Mouse (Mus musculus): ENCODE measurements at regions not wholly inside any gene's neighbourhood (a gene's known extent, or its start where the extent isn't known, plus 50 kb on each side); places are given as distances from the start of the nearest gene placed in this dataset.

- Histone ChIP-seq H3K4me1 (ENCODE audit: control insufficient read depth, insufficient read depth, low read length) (no peaks in the 10 kb centered on the region), H3K4me3 (ENCODE audit: insufficient read depth, low read length) (no peak overlapping the region), H3K27ac (ENCODE audit: insufficient read depth, low read length) (no peak overlapping the region)
- TF ChIP-seq CTCF (IDR thresholded peaks at IDR 0.05; ENCODE audit: extremely low read depth, insufficient read depth, low read length) (no peak), POLR2A (IDR thresholded peaks at IDR 0.05; ENCODE audit: extremely low read depth, insufficient read depth, low read length) (no peak)
These were observed 114.1 kb upstream of the Krr1 start for GRCm38 (mm10) chr10:111858403-111858802.

- no peak overlapping the region for H3K4me3 ChIP-seq (ENCODE audit: insufficient read depth, low read length)
- no peak overlapping the region for H3K27ac ChIP-seq (ENCODE audit: insufficient read depth, low read length)
- TF ChIP-seq POLR2A (IDR thresholded peaks at IDR 0.05; ENCODE audit: extremely low read depth, insufficient read depth, low read length) (no peak), CTCF (IDR thresholded peaks at IDR 0.05; ENCODE audit: extremely low read depth, insufficient read depth, low read length) (no peak)
- H3K4me1 ChIP-seq (ENCODE audit: control insufficient read depth, insufficient read depth, low read length), result no peaks in the 10 kb centered on the region
These were observed 107.1 kb upstream of the Krr1 start for GRCm38 (mm10) chr10:111865286-111865830.

- H3K27ac ChIP-seq (ENCODE audit: insufficient read depth, low read length), result no peak overlapping the region
- no peak for TF ChIP-seq POLR2A (IDR thresholded peaks at IDR 0.05; ENCODE audit: extremely low read depth, insufficient read depth, low read length)
- TF ChIP-seq CTCF (IDR thresholded peaks at IDR 0.05; ENCODE audit: extremely low read depth, insufficient read depth, low read length), result no peak
- no peak overlapping the region for H3K4me3 ChIP-seq (ENCODE audit: insufficient read depth, low read length)
- no peaks in the 10 kb centered on the region for H3K4me1 ChIP-seq (ENCODE audit: control insufficient read depth, insufficient read depth, low read length)
These were observed 105.4 kb upstream of the Krr1 start for GRCm38 (mm10) chr10:111867102-111867501.

GRCm38 (mm10) chr10:111867538-111867937 is 104.9 kb upstream of the Krr1 start:
- no peak for TF ChIP-seq POLR2A (IDR thresholded peaks at IDR 0.05; ENCODE audit: extremely low read depth, insufficient read depth, low read length)
- no peak for TF ChIP-seq CTCF (IDR thresholded peaks at IDR 0.05; ENCODE audit: extremely low read depth, insufficient read depth, low read length)
- no peak overlapping the region for H3K27ac ChIP-seq (ENCODE audit: insufficient read depth, low read length)
- H3K4me3 ChIP-seq (ENCODE audit: insufficient read depth, low read length), result no peak overlapping the region
- H3K4me1 ChIP-seq (ENCODE audit: control insufficient read depth, insufficient read depth, low read length), result no peaks in the 10 kb centered on the region

GRCm38 (mm10) chr10:111880354-111880753 is 92.1 kb upstream of the Krr1 start:
- no peak for TF ChIP-seq POLR2A (IDR thresholded peaks at IDR 0.05; ENCODE audit: extremely low read depth, insufficient read depth, low read length)
- TF ChIP-seq CTCF (IDR thresholded peaks at IDR 0.05; ENCODE audit: extremely low read depth, insufficient read depth, low read length), result no peak

GRCm38 (mm10) chr10:111881339-111882211 is 90.9 kb upstream of the Krr1 start:
- no peak overlapping the region for H3K4me3 ChIP-seq (ENCODE audit: insufficient read depth, low read length)
- no peak for TF ChIP-seq CTCF (IDR thresholded peaks at IDR 0.05; ENCODE audit: extremely low read depth, insufficient read depth, low read length)
- TF ChIP-seq POLR2A (IDR thresholded peaks at IDR 0.05; ENCODE audit: extremely low read depth, insufficient read depth, low read length), result no peak
- 0 out of 2 replicates have a peak, but pooled peaks cover 1% of the 10 kb centered on the region for H3K4me1 ChIP-seq (ENCODE audit: control insufficient read depth, insufficient read depth, low read length)
- no peak overlapping the region for H3K27ac ChIP-seq (ENCODE audit: insufficient read depth, low read length)

More at GRCm38 (mm10) chr10:111880354-111880753, 92.1 kb upstream of the Krr1 start:
- Histone ChIP-seq H3K4me1 (ENCODE audit: control insufficient read depth, insufficient read depth, low read length) (0 out of 2 replicates have a peak, but pooled peaks cover 1% of the 10 kb centered on the region), H3K4me3 (ENCODE audit: insufficient read depth, low read length) (no peak overlapping the region), H3K27ac (ENCODE audit: insufficient read depth, low read length) (no peak overlapping the region)

- TF ChIP-seq CTCF (IDR thresholded peaks at IDR 0.05; ENCODE audit: extremely low read depth, insufficient read depth, low read length), result no peak
- no peak for TF ChIP-seq POLR2A (IDR thresholded peaks at IDR 0.05; ENCODE audit: extremely low read depth, insufficient read depth, low read length)
- 0 out of 2 replicates have a peak, but pooled peaks cover 1% of the 10 kb centered on the region for H3K4me1 ChIP-seq (ENCODE audit: control insufficient read depth, insufficient read depth, low read length)
- no peak overlapping the region for H3K4me3 ChIP-seq (ENCODE audit: insufficient read depth, low read length)
- H3K27ac ChIP-seq (ENCODE audit: insufficient read depth, low read length), result no peak overlapping the region
These were observed 89.9 kb upstream of the Krr1 start for GRCm38 (mm10) chr10:111882521-111882920.

- Histone ChIP-seq H3K4me3 (ENCODE audit: insufficient read depth, low read length) (no peak overlapping the region), H3K27ac (ENCODE audit: insufficient read depth, low read length) (no peak overlapping the region), H3K4me1 (ENCODE audit: control insufficient read depth, insufficient read depth, low read length) (0 out of 2 replicates have a peak, but pooled peaks cover 1% of the 10 kb centered on the region)
- TF ChIP-seq POLR2A (IDR thresholded peaks at IDR 0.05; ENCODE audit: extremely low read depth, insufficient read depth, low read length) (no peak), CTCF (IDR thresholded peaks at IDR 0.05; ENCODE audit: extremely low read depth, insufficient read depth, low read length) (no peak)
These were observed 87.8 kb upstream of the Krr1 start for GRCm38 (mm10) chr10:111884701-111885100.

GRCm38 (mm10) chr10:111889111-111889510 is 83.4 kb upstream of the Krr1 start:
- no peak for TF ChIP-seq CTCF (IDR thresholded peaks at IDR 0.05; ENCODE audit: extremely low read depth, insufficient read depth, low read length)
- TF ChIP-seq POLR2A (IDR thresholded peaks at IDR 0.05; ENCODE audit: extremely low read depth, insufficient read depth, low read length), result no peak
- no peak overlapping the region for H3K4me3 ChIP-seq (ENCODE audit: insufficient read depth, low read length)
- H3K4me1 ChIP-seq (ENCODE audit: control insufficient read depth, insufficient read depth, low read length), result no peaks in the 10 kb centered on the region
- H3K27ac ChIP-seq (ENCODE audit: insufficient read depth, low read length), result no peak overlapping the region

GRCm38 (mm10) chr10:111893489-111893888 is 79.0 kb upstream of the Krr1 start:
- H3K4me3 ChIP-seq (ENCODE audit: insufficient read depth, low read length), result no peak overlapping the region
- TF ChIP-seq POLR2A (IDR thresholded peaks at IDR 0.05; ENCODE audit: extremely low read depth, insufficient read depth, low read length), result no peak
- TF ChIP-seq CTCF (IDR thresholded peaks at IDR 0.05; ENCODE audit: extremely low read depth, insufficient read depth, low read length), result no peak
- no peak overlapping the region for H3K27ac ChIP-seq (ENCODE audit: insufficient read depth, low read length)
- no peaks in the 10 kb centered on the region for H3K4me1 ChIP-seq (ENCODE audit: control insufficient read depth, insufficient read depth, low read length)
